Mouse (Mus musculus) limb, embryonic 11.5 days (tissue): ENCODE results near the gene Mef2a. TPM values are rescaled to one million over a fixed set of nuclear protein-coding genes. Genes with fewer than 3 reads are reported as not detected.

Source experiments
- ATAC-seq: fragments of 200-750 bp; cut with Nextera tagmentation; 2 replicates; pipeline ENCODE4 v1.8.0; 2017; ENCODE audit warnings: low read depth; ENCODE audit not compliant: insufficient number of reproducible peaks, low FRiP score, low TSS enrichment
- DNase-seq: peaks from one replicate; pipeline ENCODE4 v3.0.0-alpha.2; 2015; ENCODE audit warnings: low spot score
- H3K27ac ChIP-seq: fragments of 300-500 bp; sonication (generic); replicated peaks from 2 replicates; pipeline ENCODE4 v1.5.1; 2014; ENCODE audit warnings: low read depth, mild to moderate bottlenecking, low read length
- H3K27me3 ChIP-seq: fragments of 300-500 bp; sonication (generic); 2 replicates; pipeline ENCODE4 v1.6.1; 2014; ENCODE audit warnings: mild to moderate bottlenecking, low read length, mixed read lengths; ENCODE audit not compliant: control insufficient read depth, insufficient read depth
- H3K36me3 ChIP-seq: fragments of 300-500 bp; sonication (generic); 2 replicates; pipeline ENCODE4 v1.6.1; 2014; ENCODE audit warnings: mild to moderate bottlenecking, low read length, moderate library complexity, mixed read lengths; ENCODE audit not compliant: control insufficient read depth, insufficient read depth
- H3K4me1 ChIP-seq: fragments of 300-500 bp; sonication (generic); 2 replicates; pipeline ENCODE4 v1.6.1; 2014; ENCODE audit warnings: low read length, mixed read lengths; ENCODE audit not compliant: control insufficient read depth, insufficient read depth
- H3K4me2 ChIP-seq: fragments of 300-500 bp; sonication (generic); 2 replicates; pipeline ENCODE4 v1.6.1; 2014; ENCODE audit warnings: low read depth, mild to moderate bottlenecking, moderate library complexity; ENCODE audit not compliant: severe bottlenecking
- H3K4me3 ChIP-seq: fragments of 300-500 bp; sonication (generic); 2 replicates; pipeline ENCODE4 v1.5.1; 2014; ENCODE audit warnings: low read depth, low read length
- H3K9ac ChIP-seq: fragments of 300-500 bp; sonication (generic); 2 replicates; pipeline ENCODE4 v1.6.1; 2014; ENCODE audit warnings: mild to moderate bottlenecking, low read length
- H3K9me3 ChIP-seq: fragments of 300-500 bp; sonication (generic); 2 replicates; pipeline ENCODE4 v1.6.1; 2016; ENCODE audit warnings: low read length; ENCODE audit not compliant: control insufficient read depth
- WGBS: fragments of 180-500 bp; shearing (Covaris S2); extraction: QIAGEN DNeasy Blood & Tissue Kit; methylation state at CpG from one replicate; pipeline ENCODE4 v1.1.7; 2014; 5-methylcytosine and 5-hydroxymethylcytosine counted together
- polyA plus RNA-seq: library from polyadenylated mRNA; unstranded; fragments of >200 nt; fragmentation: Nextera tagmentation; extraction: Ambion mirVana; gene quantifications from 2 replicates; pipeline ENCODE4 v1.2.1, GENCODE M21; 2014

The Mef2a gene
- 24.0 and 27.3 TPM in 2 replicates for polyA plus RNA-seq

DNA sequence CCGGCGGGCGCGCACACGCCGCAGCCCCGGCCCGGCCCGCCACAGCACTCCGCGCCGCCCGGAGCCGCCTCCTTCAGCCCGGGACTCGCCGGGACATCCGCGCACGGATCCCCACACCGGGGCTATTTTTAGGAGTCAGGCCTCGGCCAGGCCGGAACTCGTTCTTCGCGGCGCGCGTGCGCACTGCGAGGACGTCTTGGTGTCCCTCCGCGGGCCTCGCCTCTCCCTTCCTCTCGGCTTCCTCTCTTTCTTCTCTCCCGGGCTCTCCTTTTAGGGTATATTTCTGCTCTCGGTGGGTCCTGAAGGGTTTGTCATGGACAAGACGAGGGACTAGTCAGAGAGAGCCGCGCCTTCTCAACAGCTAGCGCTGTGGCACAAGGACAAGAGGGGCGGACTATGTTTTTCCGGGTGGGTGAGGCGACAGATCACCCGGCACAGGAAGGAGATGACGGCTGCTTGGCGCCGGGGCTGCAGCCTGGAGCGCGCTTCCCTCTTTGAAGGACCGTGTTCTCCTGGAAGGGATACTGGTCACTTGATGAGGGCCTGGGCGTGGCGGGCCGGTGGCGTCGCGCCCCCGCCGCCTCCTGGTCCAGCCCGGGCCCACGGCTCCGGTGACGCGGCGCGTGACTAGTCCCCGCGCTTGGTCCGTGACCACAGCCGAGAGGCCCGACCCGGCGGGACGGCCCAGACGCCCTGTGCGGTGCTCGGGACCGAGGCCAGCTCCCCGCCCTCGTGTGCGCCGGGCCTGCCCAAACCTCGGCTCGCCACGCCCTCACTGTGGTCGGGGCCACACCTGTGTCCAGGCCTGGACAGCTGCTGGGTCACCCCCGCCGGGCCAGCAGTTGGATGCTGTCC is at the start of gene Mef2a:
Gene Mef2a, minus strand, starts transcription at position 130 of the 855 bp plus-strand sequence.
- H3K4me3 ChIP-seq, result peak within 1 kb of the TSS; percentile 90
- no peaks in the 10 kb centered on the region for H3K9me3 ChIP-seq
- H3K9ac ChIP-seq, result peak within 1 kb of the TSS; percentile 94
- DNase-seq, result peak; percentile 96
- peak; percentile 90 for ATAC-seq
- peak within 1 kb of the TSS; percentile 71 for H3K4me2 ChIP-seq
- WGBS, result under 1% methylated on average over 89 of the region's 89 CpGs
- no peaks in the 10 kb centered on the region for H3K36me3 ChIP-seq
- H3K27me3 ChIP-seq, result no peaks in the 10 kb centered on the region
- H3K27ac ChIP-seq, result peak within 1 kb of the TSS; percentile 95
- H3K4me1 ChIP-seq, result no peaks in the 10 kb centered on the region

DNA sequence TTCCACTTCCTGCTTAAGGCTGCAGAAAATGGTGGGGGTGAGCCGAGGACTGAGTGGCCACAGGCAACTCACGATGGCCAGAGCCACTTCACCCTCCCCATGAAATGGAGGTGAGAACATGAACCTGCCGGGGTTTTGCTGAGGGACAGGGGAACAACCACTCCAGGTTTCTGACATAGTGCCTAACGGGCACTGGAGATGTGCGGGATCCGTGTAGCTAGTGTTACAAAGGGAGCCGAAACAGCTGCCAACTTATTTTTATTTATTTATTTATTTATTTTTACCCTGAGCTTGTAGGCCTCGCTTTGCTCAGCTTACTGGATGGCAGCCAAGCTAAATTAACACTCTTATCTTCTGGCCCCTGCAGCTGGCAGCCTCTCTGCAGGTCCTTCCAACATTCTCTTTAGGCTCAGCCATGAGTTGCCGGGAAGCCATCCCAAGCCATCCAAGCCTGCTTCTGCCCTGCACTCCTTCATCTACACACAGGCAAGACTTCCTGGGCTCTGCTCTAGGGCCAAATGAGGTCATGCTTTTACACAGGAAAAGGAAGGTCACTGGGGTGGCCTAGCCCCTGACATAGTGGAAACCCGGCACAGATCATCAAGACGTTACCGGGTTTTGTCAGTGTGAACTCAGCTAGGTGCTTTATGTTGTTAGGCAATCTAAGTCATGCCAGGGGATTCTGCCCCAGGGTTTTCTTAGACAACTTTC is 49.0 kb upstream of the Mef2a start:
- Histone ChIP-seq H3K4me1 (no peaks in the 10 kb centered on the region), H3K27me3 (no peaks in the 10 kb centered on the region), H3K9ac (no peak overlapping the region), H3K36me3 (no peaks in the 10 kb centered on the region), H3K27ac (no peak overlapping the region), H3K9me3 (no peaks in the 10 kb centered on the region), H3K4me3 (no peak overlapping the region), H3K4me2 (no peak overlapping the region)
- DNase-seq, result no peak
- no peak for ATAC-seq
- 84% methylated on average over 12 of the region's 12 CpGs for WGBS

DNA sequence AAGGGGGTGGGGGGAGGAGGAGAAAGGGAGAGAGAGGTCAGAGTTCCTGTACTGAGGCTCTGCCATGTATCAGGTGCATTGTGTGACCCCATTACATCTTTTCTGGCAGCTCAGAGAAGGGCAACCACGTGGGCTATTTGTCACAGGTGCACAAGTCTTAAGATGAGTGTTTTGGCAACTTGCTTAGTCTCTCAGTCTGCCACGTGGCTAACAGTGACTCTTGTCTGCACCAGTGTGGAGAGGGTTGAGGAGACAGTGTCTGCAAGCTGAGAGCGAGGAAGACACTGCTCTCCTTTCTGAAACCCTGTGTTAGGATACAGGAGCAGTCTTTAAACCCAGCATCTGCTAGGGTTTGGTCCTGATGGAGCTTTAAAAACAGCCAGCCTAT is 48.4 kb upstream of the Mef2a start:
- H3K9ac ChIP-seq, result no peak overlapping the region
- no peaks in the 10 kb centered on the region for H3K4me1 ChIP-seq
- no peaks in the 10 kb centered on the region for H3K9me3 ChIP-seq
- no peak overlapping the region for H3K4me2 ChIP-seq
- H3K4me3 ChIP-seq, result no peak overlapping the region
- no peaks in the 10 kb centered on the region for H3K27me3 ChIP-seq
- ATAC-seq, result no peak
- H3K27ac ChIP-seq, result no peak overlapping the region
- H3K36me3 ChIP-seq, result no peaks in the 10 kb centered on the region
- DNase-seq, result no peak
- WGBS, result 68% methylated on average over 3 of the region's 3 CpGs

DNA sequence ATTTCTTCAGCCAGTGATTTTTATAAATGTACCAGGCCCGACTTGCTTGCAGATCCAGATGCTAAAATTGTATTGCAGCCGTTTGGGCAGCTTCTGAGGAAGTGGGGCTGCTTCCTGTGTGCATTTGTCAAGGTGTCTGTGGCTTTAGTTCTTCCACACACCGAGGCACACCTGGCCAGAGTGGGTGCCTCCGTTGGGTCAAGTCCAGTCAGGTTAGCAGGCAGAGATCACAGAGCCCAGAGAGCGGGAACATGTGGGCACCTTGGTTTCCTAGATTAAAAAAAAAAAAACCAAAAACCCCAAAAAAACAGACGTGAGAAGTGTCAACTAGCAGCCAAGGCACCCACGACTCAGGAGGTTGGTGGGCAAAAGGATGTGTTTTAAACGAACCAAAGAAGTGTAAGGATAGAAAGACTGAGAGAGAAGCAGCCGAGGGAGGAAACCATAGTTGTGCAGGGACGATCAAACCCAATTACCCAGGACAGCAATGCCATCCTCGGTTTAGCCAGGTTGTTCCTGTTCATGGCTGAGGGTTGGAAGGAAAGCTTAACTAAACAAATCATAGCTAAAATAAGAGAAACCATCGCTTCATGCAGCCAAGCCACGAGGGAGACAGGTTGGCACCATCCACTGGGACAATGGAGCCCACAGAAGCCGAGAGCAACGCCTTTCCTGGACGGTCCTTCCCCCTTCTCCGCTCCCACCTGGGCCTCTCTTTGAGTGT is 47.1 kb upstream of the Mef2a start:
- Histone ChIP-seq H3K27ac (no peak overlapping the region), H3K27me3 (no peaks in the 10 kb centered on the region), H3K4me1 (no peaks in the 10 kb centered on the region), H3K36me3 (no peaks in the 10 kb centered on the region), H3K4me3 (no peak overlapping the region), H3K9ac (no peak overlapping the region), H3K9me3 (no peaks in the 10 kb centered on the region), H3K4me2 (no peak overlapping the region)
- ATAC-seq (no peak), DNase-seq (no peak)
- 82% methylated on average over 17 of the region's 17 CpGs for WGBS

DNA sequence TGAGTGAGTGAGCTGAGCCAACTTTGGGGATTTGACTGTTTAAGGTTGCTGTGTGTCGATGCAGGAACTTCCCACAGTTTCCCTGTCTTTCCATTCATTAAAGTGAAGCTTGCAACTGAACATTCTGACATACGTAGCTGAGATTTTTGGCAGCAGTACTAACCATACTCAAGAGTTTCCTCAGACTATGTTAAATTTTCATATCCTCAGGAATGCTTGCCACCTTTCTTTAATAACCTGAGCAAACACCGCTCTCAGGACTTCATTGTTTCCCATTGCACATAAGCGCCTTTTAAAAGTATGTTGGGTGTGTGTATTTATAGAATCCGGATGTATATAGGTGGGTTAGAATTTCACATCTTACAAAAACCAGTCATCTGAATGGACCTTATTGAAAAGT is 45.5 kb upstream of the Mef2a start:
- DNase-seq, result no peak
- Histone ChIP-seq H3K4me2 (no peak overlapping the region), H3K4me3 (no peak overlapping the region), H3K9ac (no peak overlapping the region), H3K27me3 (no peaks in the 10 kb centered on the region), H3K4me1 (no peaks in the 10 kb centered on the region), H3K36me3 (no peaks in the 10 kb centered on the region), H3K9me3 (no peaks in the 10 kb centered on the region), H3K27ac (no peak overlapping the region)
- no peak for ATAC-seq
- 94% methylated on average over 5 of the region's 5 CpGs for WGBS

DNA sequence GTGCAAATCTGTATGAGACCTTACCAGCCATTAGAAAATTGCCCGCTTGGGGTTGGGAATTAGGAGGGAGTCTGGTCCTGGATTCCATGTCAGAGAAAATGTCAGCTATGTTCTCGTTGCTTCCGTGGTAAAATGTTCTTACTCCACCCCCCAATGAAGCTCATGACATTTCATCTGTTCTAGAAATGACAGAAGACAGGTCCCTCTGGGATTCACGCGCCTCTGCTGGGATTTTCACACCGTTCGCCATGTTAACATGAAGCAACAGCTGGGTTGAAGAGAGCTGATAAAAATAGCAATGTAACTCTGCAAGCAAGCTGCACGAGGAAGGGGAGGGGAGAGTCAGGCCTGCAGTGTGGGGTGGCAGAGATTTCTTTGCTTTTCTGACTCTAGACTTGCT is 42.1 kb upstream of the Mef2a start:
- Histone ChIP-seq H3K4me1 (no peaks in the 10 kb centered on the region), H3K4me3 (no peak overlapping the region), H3K27ac (no peak overlapping the region), H3K9ac (no peak overlapping the region), H3K4me2 (no peak overlapping the region), H3K36me3 (no peaks in the 10 kb centered on the region), H3K27me3 (no peaks in the 10 kb centered on the region), H3K9me3 (no peaks in the 10 kb centered on the region)
- DNase-seq, result no peak
- 77% methylated on average over 8 of the region's 8 CpGs for WGBS
- ATAC-seq, result no peak

DNA sequence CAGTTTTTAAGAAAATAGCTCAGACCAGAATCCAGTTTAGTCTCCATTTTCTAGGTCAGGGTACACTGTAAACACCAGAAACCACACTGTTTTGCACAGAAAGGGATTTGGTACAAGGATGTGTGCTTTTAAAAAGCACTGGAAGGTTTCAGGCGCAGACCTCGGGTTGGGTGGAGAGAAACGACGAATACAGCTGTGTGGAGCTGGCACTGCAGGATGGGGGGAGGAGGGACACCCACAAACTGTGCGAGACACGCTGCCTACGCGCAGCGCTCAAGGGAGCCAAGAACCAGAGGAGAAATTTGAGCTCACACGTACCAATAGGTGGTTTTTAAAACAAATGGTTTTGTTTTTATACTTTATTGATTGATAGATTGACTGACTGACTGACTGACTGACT is 40.0 kb upstream of the Mef2a start:
- H3K4me3 ChIP-seq, result no peak overlapping the region
- H3K4me2 ChIP-seq, result no peak overlapping the region
- 79% methylated on average over 10 of the region's 10 CpGs for WGBS
- H3K9ac ChIP-seq, result no peak overlapping the region
- H3K27ac ChIP-seq, result no peak overlapping the region
- no peaks in the 10 kb centered on the region for H3K36me3 ChIP-seq
- H3K9me3 ChIP-seq, result no peaks in the 10 kb centered on the region
- no peaks in the 10 kb centered on the region for H3K27me3 ChIP-seq
- no peaks in the 10 kb centered on the region for H3K4me1 ChIP-seq
- no peak for DNase-seq
- ATAC-seq, result no peak

DNA sequence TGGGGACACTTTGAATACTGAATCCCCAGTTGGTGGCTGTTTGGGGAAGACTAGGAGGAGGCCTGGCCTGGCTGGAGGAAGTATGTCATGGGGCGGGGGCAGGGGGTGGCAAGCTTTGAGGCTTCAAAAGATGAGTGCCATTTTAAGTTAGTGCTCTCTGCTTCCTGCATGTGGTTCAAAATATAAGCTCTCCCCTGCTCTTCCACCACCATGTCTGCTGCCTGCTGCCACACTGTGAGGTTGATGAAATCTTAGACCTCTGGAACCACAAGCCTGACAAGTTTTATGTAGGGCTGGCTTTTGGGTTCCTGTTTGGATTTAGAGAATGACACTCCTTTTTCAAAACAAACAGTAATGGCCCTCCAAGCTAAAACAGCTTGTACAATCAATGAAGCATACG is 34.4 kb upstream of the Mef2a start:
- DNase-seq (no peak), ATAC-seq (no peak)
- no peak overlapping the region for H3K27ac ChIP-seq
- no peaks in the 10 kb centered on the region for H3K4me1 ChIP-seq
- no peak overlapping the region for H3K4me2 ChIP-seq
- no peaks in the 10 kb centered on the region for H3K9me3 ChIP-seq
- H3K27me3 ChIP-seq, result no peaks in the 10 kb centered on the region
- H3K4me3 ChIP-seq, result no peak overlapping the region
- no peak overlapping the region for H3K9ac ChIP-seq
- 73% methylated on average over 2 of the region's 2 CpGs for WGBS
- H3K36me3 ChIP-seq, result no peaks in the 10 kb centered on the region
